Mouse (Mus musculus) hindbrain, embryonic 15.5 days (tissue): ENCODE data around the gene Mindy2. TPM values are rescaled to one million over a fixed set of nuclear protein-coding genes. Genes with fewer than 3 reads are reported as not detected.

Source experiments
- ATAC-seq: fragments of 200-750 bp; cut with Nextera tagmentation; 2 replicates; pipeline ENCODE4 v1.8.0; 2017; ENCODE audit warnings: low read depth, moderate number of reproducible peaks, moderate TSS enrichment; ENCODE audit not compliant: low FRiP score
- H3K27ac ChIP-seq: fragments of 300-500 bp; sonication (generic); replicated peaks from 2 replicates; pipeline ENCODE4 v1.5.1; 2015; ENCODE audit warnings: mild to moderate bottlenecking, inconsistent platforms
- H3K27me3 ChIP-seq: fragments of 300-500 bp; sonication (generic); 2 replicates; pipeline ENCODE4 v1.6.1; 2015; ENCODE audit warnings: control low read depth, inconsistent platforms
- H3K36me3 ChIP-seq: fragments of 300-500 bp; sonication (generic); 2 replicates; pipeline ENCODE4 v1.6.1; 2015; ENCODE audit warnings: control low read depth, inconsistent platforms
- H3K4me1 ChIP-seq: fragments of 300-500 bp; sonication (generic); replicated peaks from 2 replicates; pipeline ENCODE4 v1.6.1; 2015; ENCODE audit warnings: control low read depth, inconsistent platforms
- H3K4me2 ChIP-seq: fragments of 300-500 bp; sonication (generic); 2 replicates; pipeline ENCODE4 v1.6.1; 2015; ENCODE audit warnings: moderate library complexity, mild to moderate bottlenecking, inconsistent platforms
- H3K4me3 ChIP-seq: fragments of 300-500 bp; sonication (generic); 2 replicates; pipeline ENCODE4 v1.5.1; 2015; ENCODE audit warnings: mild to moderate bottlenecking, inconsistent platforms
- H3K9ac ChIP-seq: fragments of 300-500 bp; sonication (generic); 2 replicates; pipeline ENCODE4 v1.6.1; 2015; ENCODE audit warnings: inconsistent platforms
- H3K9me3 ChIP-seq: fragments of 300-500 bp; sonication (generic); 2 replicates; pipeline ENCODE4 v1.6.1; 2016; ENCODE audit warnings: control low read depth, inconsistent platforms
- WGBS: fragments of 180-500 bp; shearing (Covaris S2); methylation state at CpG from one replicate; pipeline ENCODE4 v1.1.7; 2015; 5-methylcytosine and 5-hydroxymethylcytosine counted together
- polyA plus RNA-seq: library from polyadenylated mRNA; unstranded; fragments of >200 nt; fragmentation: Nextera tagmentation; extraction: Ambion mirVana; gene quantifications from 2 replicates; pipeline ENCODE4 v1.2.1, GENCODE M21; 2015

Gene Mindy2
- polyA plus RNA-seq, 1 experiment from 2014 or later, result 28.0 TPM

- Histone ChIP-seq H3K4me3 (no peak overlapping the region), H3K27ac (no peak overlapping the region), H3K4me1 (no peaks in the 10 kb centered on the region), H3K9ac (no peak overlapping the region), H3K9me3 (no peaks in the 10 kb centered on the region), H3K36me3 (peaks cover 17% of the 10 kb centered on the region; the same call in 1 of the 2 replicates), H3K4me2 (no peak overlapping the region), H3K27me3 (no peaks in the 10 kb centered on the region)
- ATAC-seq, result no peak
- 85% methylated on average over 2 of the region's 2 CpGs for WGBS
Observed at GRCm38 (mm10) chr9:70629711-70630110, 27.3 kb downstream of the Mindy2 start.

- Histone ChIP-seq H3K36me3 (peaks cover 35% of the 10 kb centered on the region), H3K4me1 (no peaks in the 10 kb centered on the region), H3K27ac (no peak overlapping the region), H3K4me2 (no peak overlapping the region), H3K9ac (no peak overlapping the region), H3K9me3 (no peaks in the 10 kb centered on the region), H3K27me3 (no peaks in the 10 kb centered on the region), H3K4me3 (no peak overlapping the region)
- ATAC-seq, result no peak
- WGBS, result 60% methylated on average over 3 of the region's 3 CpGs
Observed at GRCm38 (mm10) chr9:70611026-70611673, 45.8 kb downstream of the Mindy2 start.

GRCm38 (mm10) chr9:70602186-70602845 is 54.7 kb downstream of the Mindy2 start:
- no peaks in the 10 kb centered on the region for H3K27me3 ChIP-seq
- 97% methylated on average over 1 of the region's 1 CpGs for WGBS
- no peaks in the 10 kb centered on the region for H3K4me1 ChIP-seq
- no peak overlapping the region for H3K4me3 ChIP-seq
- no peaks in the 10 kb centered on the region for H3K9me3 ChIP-seq
- no peak overlapping the region for H3K27ac ChIP-seq
- H3K4me2 ChIP-seq, result no peak overlapping the region
- ATAC-seq, result no peak
- no peak overlapping the region for H3K9ac ChIP-seq
- H3K36me3 ChIP-seq, result peaks cover 36% of the 10 kb centered on the region

- WGBS, result 91% methylated on average over 2 of the region's 2 CpGs
- Histone ChIP-seq H3K9ac (no peak overlapping the region), H3K27ac (no peak overlapping the region), H3K4me1 (no peaks in the 10 kb centered on the region), H3K4me2 (no peak overlapping the region), H3K4me3 (no peak overlapping the region), H3K36me3 (peaks cover 27% of the 10 kb centered on the region), H3K9me3 (no peaks in the 10 kb centered on the region), H3K27me3 (no peaks in the 10 kb centered on the region)
- no peak for ATAC-seq
Observed at GRCm38 (mm10) chr9:70598271-70598670, 58.7 kb downstream of the Mindy2 start.

- H3K4me1 ChIP-seq, result no peaks in the 10 kb centered on the region
- no peaks in the 10 kb centered on the region for H3K27me3 ChIP-seq
- H3K9me3 ChIP-seq, result no peaks in the 10 kb centered on the region
- ATAC-seq, result no peak
- no peak overlapping the region for H3K9ac ChIP-seq
- H3K27ac ChIP-seq, result no peak overlapping the region
- no peak overlapping the region for H3K4me3 ChIP-seq
- H3K4me2 ChIP-seq, result no peak overlapping the region
- WGBS, result 73% methylated on average over 9 of the region's 9 CpGs
- peaks cover 77% of the 10 kb centered on the region for H3K36me3 ChIP-seq
Observed at GRCm38 (mm10) chr9:70591486-70591885, 65.5 kb downstream of the Mindy2 start.

- Histone ChIP-seq H3K9ac (no peak overlapping the region), H3K27ac (no peak overlapping the region), H3K4me2 (no peak overlapping the region), H3K4me1 (no peaks in the 10 kb centered on the region), H3K36me3 (peaks cover 80% of the 10 kb centered on the region), H3K27me3 (no peaks in the 10 kb centered on the region), H3K9me3 (no peaks in the 10 kb centered on the region), H3K4me3 (no peak overlapping the region)
- WGBS, result 97% methylated on average over 4 of the region's 4 CpGs
- ATAC-seq, result no peak
Observed at GRCm38 (mm10) chr9:70590775-70591174, 66.2 kb downstream of the Mindy2 start.

GRCm38 (mm10) chr9:70587171-70587570 is 69.8 kb downstream of the Mindy2 start:
- no peak overlapping the region for H3K27ac ChIP-seq
- H3K4me1 ChIP-seq, result no peaks in the 10 kb centered on the region
- 96% methylated on average over 5 of the region's 5 CpGs for WGBS
- no peak overlapping the region for H3K4me3 ChIP-seq
- H3K9me3 ChIP-seq, result no peaks in the 10 kb centered on the region
- no peaks in the 10 kb centered on the region for H3K27me3 ChIP-seq
- no peak overlapping the region for H3K4me2 ChIP-seq
- H3K36me3 ChIP-seq, result peaks cover 82% of the 10 kb centered on the region
- no peak for ATAC-seq
- H3K9ac ChIP-seq, result no peak overlapping the region

- Histone ChIP-seq H3K36me3 (peaks cover 81% of the 10 kb centered on the region), H3K9me3 (no peaks in the 10 kb centered on the region), H3K27me3 (no peaks in the 10 kb centered on the region), H3K4me2 (no peak overlapping the region), H3K4me1 (no peaks in the 10 kb centered on the region), H3K27ac (no peak overlapping the region), H3K4me3 (no peak overlapping the region), H3K9ac (no peak overlapping the region)
- 90% methylated on average over 5 of the region's 5 CpGs for WGBS
- no peak for ATAC-seq
Observed at GRCm38 (mm10) chr9:70585172-70585571, 71.8 kb downstream of the Mindy2 start.

GRCm38 (mm10) chr9:70584641-70585040 is 72.3 kb downstream of the Mindy2 start:
- Histone ChIP-seq H3K9me3 (no peaks in the 10 kb centered on the region), H3K27ac (no peak overlapping the region), H3K36me3 (peaks cover 83% of the 10 kb centered on the region), H3K4me1 (no peaks in the 10 kb centered on the region), H3K4me2 (no peak overlapping the region), H3K27me3 (no peaks in the 10 kb centered on the region), H3K4me3 (no peak overlapping the region), H3K9ac (no peak overlapping the region)
- ATAC-seq, result no peak
- WGBS, result 86% methylated on average over 14 of the region's 14 CpGs

- H3K27me3 ChIP-seq, result no peaks in the 10 kb centered on the region
- no peak overlapping the region for H3K9ac ChIP-seq
- no peak for ATAC-seq
- WGBS, result 91% methylated on average over 5 of the region's 5 CpGs
- H3K4me1 ChIP-seq, result no peaks in the 10 kb centered on the region
- H3K36me3 ChIP-seq, result peaks cover 59% of the 10 kb centered on the region
- no peak overlapping the region for H3K27ac ChIP-seq
- no peaks in the 10 kb centered on the region for H3K9me3 ChIP-seq
- H3K4me3 ChIP-seq, result no peak overlapping the region
- H3K4me2 ChIP-seq, result no peak overlapping the region
Observed at GRCm38 (mm10) chr9:70580956-70581355, 76.0 kb downstream of the Mindy2 start.

GRCm38 (mm10) chr9:70578123-70578522 is 78.9 kb downstream of the Mindy2 start:
- H3K36me3 ChIP-seq, result peaks cover 55% of the 10 kb centered on the region
- no peaks in the 10 kb centered on the region for H3K9me3 ChIP-seq
- H3K4me2 ChIP-seq, result no peak overlapping the region
- no peak overlapping the region for H3K27ac ChIP-seq
- H3K9ac ChIP-seq, result no peak overlapping the region
- no peak for ATAC-seq
- no peaks in the 10 kb centered on the region for H3K4me1 ChIP-seq
- no peaks in the 10 kb centered on the region for H3K27me3 ChIP-seq
- no peak overlapping the region for H3K4me3 ChIP-seq
- 98% methylated on average over 2 of the region's 2 CpGs for WGBS

GRCm38 (mm10) chr9:70570351-70570750 is 86.6 kb downstream of the Mindy2 start:
- WGBS, result 98% methylated on average over 8 of the region's 8 CpGs
- Histone ChIP-seq H3K36me3 (peaks cover 18% of the 10 kb centered on the region), H3K27me3 (no peaks in the 10 kb centered on the region), H3K9ac (no peak overlapping the region), H3K9me3 (no peaks in the 10 kb centered on the region), H3K27ac (no peak overlapping the region), H3K4me2 (no peak overlapping the region), H3K4me3 (no peak overlapping the region), H3K4me1 (no peaks in the 10 kb centered on the region)
- no peak for ATAC-seq
